Mouse (Mus musculus): ENCODE data around the gene Ints7.

DNA sequence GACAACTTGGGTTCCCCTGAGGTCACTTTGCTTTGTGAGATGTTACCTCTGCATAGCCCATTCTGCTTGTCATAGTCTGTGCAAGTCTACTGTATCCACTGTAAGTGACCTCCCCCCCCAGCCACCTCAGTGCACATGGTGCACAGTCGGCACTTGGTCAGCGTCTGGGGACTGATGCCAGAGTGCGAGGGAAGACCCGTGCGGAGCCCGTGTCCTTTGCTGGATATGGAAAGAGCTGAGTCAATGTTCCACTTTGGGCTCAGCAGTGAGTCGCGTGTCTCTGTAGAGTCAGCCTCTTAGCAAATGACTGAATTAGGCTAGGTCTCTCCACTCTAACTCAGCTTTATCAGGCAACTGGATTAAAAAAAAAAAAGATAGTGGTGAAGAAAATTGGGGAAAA, 47.4 kb downstream of the Ints7 start:
- no peak for TF ChIP-seq CHD2 (IDR thresholded peaks at IDR 0.05; ENCODE audit: low read depth, low read length)
- no peak for TF ChIP-seq ZNF384 (IDR thresholded peaks at IDR 0.05; ENCODE audit: low read depth, low read length)
- no peak for TF ChIP-seq ZC3H11A (IDR thresholded peaks at IDR 0.05; ENCODE audit: borderline replicate concordance, low read depth, low read length)

Measured in ES-E14 (cell line).